9 mouse cellular contexts compared by ENCODE assay signal in the genomic region with DNA sequence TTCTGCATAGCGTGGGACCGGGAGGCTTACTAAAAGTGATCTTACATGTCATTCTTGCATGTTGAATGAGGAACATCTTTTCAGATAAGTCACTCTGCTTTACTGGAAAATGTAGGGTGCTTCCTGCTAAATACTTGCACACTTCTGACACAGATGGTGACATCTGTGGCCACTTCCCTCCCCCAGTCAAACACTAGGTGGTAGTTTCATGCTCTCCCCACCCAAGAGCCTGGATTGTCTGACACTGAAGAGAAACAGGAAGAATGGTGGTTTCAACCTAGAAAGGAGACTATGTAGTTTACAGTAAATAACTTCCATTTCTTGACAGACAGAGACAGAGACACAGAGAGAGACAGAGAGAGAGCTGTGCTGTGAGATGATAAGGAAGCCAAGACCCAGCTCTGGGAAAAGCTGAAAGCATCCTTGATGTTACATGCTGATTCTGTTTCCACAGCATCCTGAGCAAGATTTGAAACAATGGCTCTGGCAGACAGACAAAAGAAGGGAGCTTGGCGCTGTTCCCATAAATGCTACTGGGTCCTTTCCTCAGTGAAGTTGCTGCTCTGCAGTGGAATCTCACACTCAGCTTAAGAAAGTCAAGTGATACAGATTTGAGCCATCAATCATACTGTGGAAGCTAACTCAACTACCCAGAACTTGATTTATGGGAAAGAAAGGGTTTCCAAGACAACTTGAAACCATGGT.
DNase-seq lines count a peak whose midpoint lies in the region; ATAC-seq and TF ChIP-seq lines count a peak whose summit lies in the region.
"Had no signal": no experiment of that assay in that cellular context is flagged by ENCODE, and none has a peak within 500 bp of the region (broad histone marks: within the 10 kb centered on the region; RNA-seq: fewer than 3 reads in every experiment).

No protein-coding gene starts in this region.

- H3K27ac ChIP-seq in forebrain, postnatal 0 days (ENCODE audit: low read depth, low read length), result no peak overlapping the region
- no peak overlapping the region for H3K27ac ChIP-seq in forebrain, embryonic 16.5 days (ENCODE audit: low read length)
- H3K27ac ChIP-seq: forebrain, embryonic 15.5 days had no signal

- no peak overlapping the region for H3K9ac ChIP-seq in forebrain, postnatal 0 days
- H3K9ac ChIP-seq in forebrain, embryonic 16.5 days (replicated peaks; ENCODE audit: low read depth, low read length), result no peak overlapping the region
- H3K9ac ChIP-seq: forebrain, embryonic 15.5 days had no signal

- H3K36me3 ChIP-seq in forebrain, postnatal 0 days (ENCODE audit: insufficient read depth), result no peaks in the 10 kb centered on the region
- no peaks in the 10 kb centered on the region for H3K36me3 ChIP-seq in forebrain, embryonic 16.5 days (ENCODE audit: control insufficient read depth, insufficient read depth)
- H3K36me3 ChIP-seq: forebrain, embryonic 15.5 days had no signal

- ATAC-seq in forebrain, postnatal 0 days, result no peak; the same call in 1 of the 2 replicates
- ATAC-seq in forebrain, embryonic 16.5 days, result no peak
- ATAC-seq: forebrain, embryonic 15.5 days had no signal

- H3K4me1 ChIP-seq in forebrain, postnatal 0 days (ENCODE audit: insufficient read depth), result no peaks in the 10 kb centered on the region
- H3K4me1 ChIP-seq in forebrain, embryonic 16.5 days (replicated peaks; ENCODE audit: control insufficient read depth, insufficient read depth, low read length), result no peaks in the 10 kb centered on the region
- H3K4me1 ChIP-seq: forebrain, embryonic 15.5 days had no signal

- peak; percentile 30 for DNase-seq in forebrain, postnatal 0 days
- peak; percentile 42 to 48 for DNase-seq in spleen, postnatal 36 days (ENCODE audit: low spot score in 2 of 2)
- no peak for DNase-seq in spleen, adult 18-20 months
- DNase-seq in lung, postnatal 14 days, result peak; percentile 46
- no peak for DNase-seq in frontal cortex, postnatal 10 days (ENCODE audit: low spot score in 2 of 2)
- no peak for DNase-seq in gastrocnemius, postnatal 10 days
- DNase-seq in spleen, postnatal 14 days (ENCODE audit: low spot score in 2 of 2), result no peak

- H3K4me3 ChIP-seq in forebrain, postnatal 0 days (ENCODE audit: low read depth, low read length), result no peak overlapping the region
- no peak overlapping the region for H3K4me3 ChIP-seq in forebrain, embryonic 16.5 days (replicated peaks; ENCODE audit: low read length)
- H3K4me3 ChIP-seq: forebrain, embryonic 15.5 days had no signal

- H3K27me3 ChIP-seq in forebrain, postnatal 0 days (ENCODE audit: insufficient read depth, low read length), result no peaks in the 10 kb centered on the region
- H3K27me3 ChIP-seq in forebrain, embryonic 16.5 days (replicated peaks; ENCODE audit: control insufficient read depth, insufficient read depth, low read length), result no peaks in the 10 kb centered on the region
- H3K27me3 ChIP-seq: forebrain, embryonic 15.5 days had no signal

- WGBS in forebrain, postnatal 0 days, result 85% methylated on average over 3 of the region's 3 CpGs
- WGBS in forebrain, embryonic 16.5 days, result 81% methylated on average over 3 of the region's 3 CpGs

- no peaks in the 10 kb centered on the region for H3K9me3 ChIP-seq in forebrain, postnatal 0 days (ENCODE audit: low read length)
- no peaks in the 10 kb centered on the region; the same call in 1 of the 2 replicates for H3K9me3 ChIP-seq in forebrain, embryonic 16.5 days (ENCODE audit: control insufficient read depth, low read length)
- H3K9me3 ChIP-seq: forebrain, embryonic 15.5 days had no signal

- TF ChIP-seq CTCF in forebrain, postnatal 0 days (IDR thresholded peaks at IDR 0.05; ENCODE audit: low read depth), result no peak

- no peak overlapping the region for H3K4me2 ChIP-seq in forebrain, postnatal 0 days (ENCODE audit: low read depth)
- no peak overlapping the region for H3K4me2 ChIP-seq in forebrain, embryonic 16.5 days (ENCODE audit: low read length)
- H3K4me2 ChIP-seq: forebrain, embryonic 15.5 days had no signal

Comparison
In these comparisons a context has a peak if more than half of its experiments do, and no peak if none do; other contexts are left out.
1. DNase-seq: peak in forebrain, postnatal 0 days (single experiment), spleen, postnatal 36 days (2 of 2) and lung, postnatal 14 days (single experiment); none in spleen, adult 18-20 months (0 of 2), frontal cortex, postnatal 10 days (0 of 2), gastrocnemius, postnatal 10 days (single experiment) and spleen, postnatal 14 days (0 of 2).